Mouse (Mus musculus) lung, embryonic 15.5 days (tissue): ENCODE data around the gene Cfap43. TPM values are rescaled to one million over a fixed set of nuclear protein-coding genes. Genes with fewer than 3 reads are reported as not detected.
A peak's percentile ranks its signal among the peaks of the same experiment; 100 is the strongest.

Experiments
- ATAC-seq: fragments of 200-750 bp; cut with Nextera tagmentation; 2 replicates; pipeline ENCODE4 v1.8.0; 2017; ENCODE audit warnings: moderate number of reproducible peaks, borderline replicate concordance; ENCODE audit not compliant: low FRiP score, low TSS enrichment; ENCODE audit errors: extremely low read depth
- H3K27ac ChIP-seq: fragments of 300-500 bp; sonication (generic); 2 replicates; pipeline ENCODE4 v1.5.1; 2015; ENCODE audit warnings: moderate library complexity, mild to moderate bottlenecking, inconsistent platforms
- H3K27me3 ChIP-seq: fragments of 300-500 bp; sonication (generic); 2 replicates; pipeline ENCODE4 v1.6.1; 2015; ENCODE audit warnings: inconsistent platforms
- H3K36me3 ChIP-seq: fragments of 300-500 bp; sonication (generic); 2 replicates; pipeline ENCODE4 v1.6.1; 2015; ENCODE audit warnings: inconsistent platforms
- H3K4me1 ChIP-seq: fragments of 300-500 bp; sonication (generic); 2 replicates; pipeline ENCODE4 v1.6.1; 2015; ENCODE audit warnings: inconsistent platforms
- H3K4me2 ChIP-seq: fragments of 300-500 bp; sonication (generic); 2 replicates; pipeline ENCODE4 v1.6.1; 2015; ENCODE audit warnings: inconsistent platforms, mild to moderate bottlenecking, moderate library complexity
- H3K4me3 ChIP-seq: fragments of 300-500 bp; sonication (generic); 2 replicates; pipeline ENCODE4 v1.5.1; 2015; ENCODE audit warnings: mild to moderate bottlenecking, inconsistent platforms
- H3K9ac ChIP-seq: fragments of 300-500 bp; sonication (generic); 2 replicates; pipeline ENCODE4 v1.6.1; 2015; ENCODE audit warnings: inconsistent platforms
- H3K9me3 ChIP-seq: fragments of 300-500 bp; sonication (generic); 2 replicates; pipeline ENCODE4 v1.6.1; 2016; ENCODE audit warnings: inconsistent platforms
- WGBS: fragments of 180-500 bp; shearing (Covaris S2); methylation state at CpG from one replicate; pipeline ENCODE4 v1.1.7; 2015; 5-methylcytosine and 5-hydroxymethylcytosine counted together
- polyA plus RNA-seq: library from polyadenylated mRNA; unstranded; fragments of >200 nt; fragmentation: Nextera tagmentation; extraction: Ambion mirVana; gene quantifications from 2 replicates; pipeline ENCODE4 v1.2.1, GENCODE M21; 2015

The Cfap43 gene
- polyA plus RNA-seq, 1 experiment from 2014 or later, result 0.86 TPM

- H3K9ac ChIP-seq, result no peak overlapping the region
- peaks cover 36% of the 10 kb centered on the region for H3K36me3 ChIP-seq
- no peaks in the 10 kb centered on the region for H3K27me3 ChIP-seq
- no peak overlapping the region for H3K27ac ChIP-seq
- ATAC-seq, result no peak
- peaks cover 27% of the 10 kb centered on the region for H3K4me1 ChIP-seq
- WGBS, result 84% methylated on average over 8 of the region's 8 CpGs
- no peaks in the 10 kb centered on the region for H3K9me3 ChIP-seq
- H3K4me2 ChIP-seq, result no peak overlapping the region
- no peak overlapping the region for H3K4me3 ChIP-seq
Observed at GRCm38 (mm10) chr19:47898472-47899079, 20.5 kb downstream of the Cfap43 start.

DNA sequence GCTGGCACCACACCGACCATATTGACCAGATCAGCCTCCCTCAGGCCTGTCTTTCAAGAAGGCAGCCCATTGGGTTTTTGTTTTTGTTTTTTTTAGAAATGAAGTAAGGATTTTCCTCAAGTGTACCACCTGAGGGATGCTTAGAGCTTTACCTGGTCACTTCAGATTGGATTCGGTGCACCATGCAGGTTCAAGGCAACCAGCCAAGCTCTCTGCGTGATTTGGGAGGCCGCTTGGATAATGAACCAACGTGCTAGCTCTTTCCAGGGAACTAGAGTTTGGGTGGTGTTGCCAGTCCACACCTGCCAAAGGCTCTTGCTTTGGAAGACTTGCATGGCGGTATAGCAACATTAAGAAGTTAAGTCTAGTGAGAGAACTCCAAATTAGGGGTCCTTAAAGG, 26.0 kb downstream of the Cfap43 start:
- Histone ChIP-seq H3K36me3 (peaks cover 36% of the 10 kb centered on the region), H3K27me3 (no peaks in the 10 kb centered on the region), H3K9ac (no peak overlapping the region), H3K27ac (no peak overlapping the region), H3K4me1 (peaks cover 31% of the 10 kb centered on the region), H3K4me3 (no peak overlapping the region), H3K4me2 (no peak overlapping the region), H3K9me3 (no peaks in the 10 kb centered on the region)
- ATAC-seq, result no peak
- 94% methylated on average over 6 of the region's 6 CpGs for WGBS

DNA sequence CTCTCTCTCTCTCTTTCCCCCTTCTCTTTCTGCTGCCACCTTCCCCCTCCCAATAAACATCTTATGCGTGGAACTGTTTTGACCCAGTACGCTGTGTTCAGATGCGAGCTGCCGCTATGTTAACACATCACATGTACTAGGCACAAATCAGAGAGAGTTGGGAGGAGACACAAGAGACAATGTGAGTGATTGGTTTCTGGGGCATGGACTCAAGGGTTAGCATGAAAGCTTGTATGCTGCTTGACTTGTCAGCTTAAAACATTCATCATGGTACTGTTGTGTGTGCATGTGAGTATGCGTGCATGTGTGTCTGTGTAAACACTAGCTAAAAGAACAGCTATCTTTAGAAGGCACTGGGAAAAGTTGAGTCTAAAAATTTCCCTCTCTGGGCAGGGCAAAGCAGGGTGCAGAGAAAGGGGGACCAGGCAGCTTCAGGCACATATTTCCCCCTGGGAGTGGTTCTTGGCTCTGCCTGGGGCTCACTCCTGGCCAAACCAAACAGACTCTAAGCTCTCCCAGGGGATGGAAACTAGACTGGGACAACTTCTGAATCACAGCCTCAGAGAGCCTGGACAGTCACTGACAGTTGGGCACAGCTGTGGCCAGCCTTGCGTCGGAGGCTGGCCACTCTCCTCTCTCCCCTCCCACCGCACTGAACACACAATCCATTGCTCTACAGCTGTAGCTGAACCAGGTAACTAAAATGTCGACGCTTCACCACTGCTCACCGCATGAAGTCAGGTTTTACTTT, 27.4 kb downstream of the Cfap43 start:
- 44% methylated on average over 11 of the region's 11 CpGs for WGBS
- H3K9me3 ChIP-seq, result no peaks in the 10 kb centered on the region
- H3K4me3 ChIP-seq, result no peak overlapping the region
- peak overlapping the region; percentile 84 for H3K27ac ChIP-seq
- H3K36me3 ChIP-seq, result peaks cover 24% of the 10 kb centered on the region
- ATAC-seq, result peak; percentile 78; the same call in 1 of the 2 replicates
- H3K4me2 ChIP-seq, result no peak overlapping the region; the same call in 1 of the 2 replicates
- no peaks in the 10 kb centered on the region for H3K27me3 ChIP-seq
- no peak overlapping the region for H3K9ac ChIP-seq
- H3K4me1 ChIP-seq, result peaks cover 36% of the 10 kb centered on the region

- no peak for ATAC-seq
- Histone ChIP-seq H3K9me3 (no peaks in the 10 kb centered on the region), H3K27me3 (no peaks in the 10 kb centered on the region), H3K36me3 (peaks cover 13% of the 10 kb centered on the region), H3K9ac (peak overlapping the region; percentile 10; the same call in 1 of the 2 replicates), H3K4me1 (peaks cover 47% of the 10 kb centered on the region), H3K4me3 (0 out of 2 replicates have a peak overlapping the region, but pooled peaks have one; percentile 11), H3K4me2 (peak overlapping the region; percentile 33), H3K27ac (peak overlapping the region; percentile 84)
- 32% methylated on average over 10 of the region's 10 CpGs for WGBS
Observed at GRCm38 (mm10) chr19:47890489-47891130, 28.5 kb downstream of the Cfap43 start.

DNA sequence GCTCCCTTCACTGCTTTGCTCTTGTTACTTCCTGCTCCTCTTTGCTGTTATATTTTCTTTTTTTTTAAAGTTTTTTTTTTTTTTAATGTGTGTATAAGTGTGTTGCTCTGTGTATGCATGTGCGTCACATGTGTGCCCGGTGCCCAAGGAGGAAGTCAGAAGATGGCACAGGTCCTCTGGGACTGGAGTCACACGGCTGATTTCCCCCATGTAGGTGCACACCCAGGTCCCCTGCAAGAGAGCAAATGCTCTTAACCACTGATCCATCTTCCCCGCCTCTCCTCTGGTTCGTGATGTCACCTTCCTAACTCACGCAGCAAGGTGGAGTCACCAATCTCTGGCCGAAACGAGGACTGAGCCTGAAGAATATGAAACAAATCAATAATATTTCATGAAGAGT, 31.1 kb downstream of the Cfap43 start:
- ATAC-seq, result no peak
- Histone ChIP-seq H3K36me3 (no peaks in the 10 kb centered on the region), H3K4me3 (no peak overlapping the region), H3K27ac (no peak overlapping the region), H3K9me3 (no peaks in the 10 kb centered on the region), H3K27me3 (no peaks in the 10 kb centered on the region), H3K4me2 (no peak overlapping the region), H3K9ac (no peak overlapping the region), H3K4me1 (peaks cover 65% of the 10 kb centered on the region)
- 89% methylated on average over 8 of the region's 8 CpGs for WGBS

GRCm38 (mm10) chr19:47887417-47887816, 31.7 kb downstream of the Cfap43 start:
- WGBS, result 76% methylated on average over 10 of the region's 10 CpGs
- Histone ChIP-seq H3K4me2 (no peak overlapping the region), H3K27me3 (no peaks in the 10 kb centered on the region), H3K4me3 (no peak overlapping the region), H3K9ac (no peak overlapping the region), H3K9me3 (no peaks in the 10 kb centered on the region), H3K36me3 (no peaks in the 10 kb centered on the region), H3K4me1 (peaks cover 65% of the 10 kb centered on the region), H3K27ac (no peak overlapping the region)
- ATAC-seq, result no peak

DNA sequence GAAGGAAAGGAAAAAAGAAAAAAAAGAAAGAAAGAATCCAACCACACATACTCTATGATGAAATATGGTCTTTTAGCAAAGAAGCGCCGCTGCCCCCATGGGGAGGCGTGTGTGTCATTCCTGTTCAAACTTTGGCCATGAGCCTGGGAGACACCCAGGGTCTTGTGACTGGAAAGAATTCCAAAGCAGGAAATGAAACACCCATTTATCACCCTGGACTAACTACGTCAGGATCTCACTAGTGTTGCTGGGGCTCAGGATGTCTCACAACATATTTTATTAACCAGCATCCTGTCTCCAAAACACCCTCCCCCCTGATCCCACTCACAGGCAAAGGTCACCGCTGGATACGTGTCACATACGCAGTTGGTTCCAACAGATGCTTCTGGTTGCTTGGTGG, 32.5 kb downstream of the Cfap43 start:
- peak; percentile 53 for ATAC-seq

DNA sequence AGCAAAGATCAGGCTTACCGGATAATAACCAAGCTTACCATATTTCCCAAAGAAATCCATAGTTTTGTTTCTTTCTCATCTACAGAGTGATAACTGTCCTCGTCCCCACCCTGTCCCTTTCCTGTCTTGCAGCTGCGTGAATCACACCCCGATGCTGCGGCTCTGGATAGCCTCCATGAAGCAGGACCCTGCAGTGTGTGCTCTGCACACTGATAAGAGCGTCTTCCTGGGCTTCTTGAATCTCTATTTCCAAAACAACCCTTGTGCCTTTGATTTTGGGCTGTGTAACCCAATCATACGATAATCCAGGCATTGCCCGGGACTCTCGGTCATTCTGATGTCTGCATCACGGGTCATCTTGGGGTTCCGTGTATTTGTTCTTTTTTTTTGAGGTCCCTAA, 33.2 kb downstream of the Cfap43 start:
- ATAC-seq, result no peak
- Histone ChIP-seq H3K9me3 (no peaks in the 10 kb centered on the region), H3K4me2 (no peak overlapping the region), H3K4me3 (no peak overlapping the region), H3K9ac (no peak overlapping the region), H3K4me1 (peaks cover 50% of the 10 kb centered on the region), H3K36me3 (no peaks in the 10 kb centered on the region), H3K27me3 (no peaks in the 10 kb centered on the region), H3K27ac (no peak overlapping the region)
- 60% methylated on average over 11 of the region's 11 CpGs for WGBS

More for the DNA sequence above, 32.5 kb downstream of the Cfap43 start:
- no peak overlapping the region for H3K27ac ChIP-seq
- H3K4me3 ChIP-seq, result no peak overlapping the region
- H3K4me1 ChIP-seq, result peaks cover 57% of the 10 kb centered on the region
- WGBS, result 26% methylated on average over 7 of the region's 7 CpGs
- no peak overlapping the region for H3K9ac ChIP-seq
- H3K27me3 ChIP-seq, result no peaks in the 10 kb centered on the region
- H3K4me2 ChIP-seq, result no peak overlapping the region
- H3K9me3 ChIP-seq, result no peaks in the 10 kb centered on the region
- H3K36me3 ChIP-seq, result no peaks in the 10 kb centered on the region

DNA sequence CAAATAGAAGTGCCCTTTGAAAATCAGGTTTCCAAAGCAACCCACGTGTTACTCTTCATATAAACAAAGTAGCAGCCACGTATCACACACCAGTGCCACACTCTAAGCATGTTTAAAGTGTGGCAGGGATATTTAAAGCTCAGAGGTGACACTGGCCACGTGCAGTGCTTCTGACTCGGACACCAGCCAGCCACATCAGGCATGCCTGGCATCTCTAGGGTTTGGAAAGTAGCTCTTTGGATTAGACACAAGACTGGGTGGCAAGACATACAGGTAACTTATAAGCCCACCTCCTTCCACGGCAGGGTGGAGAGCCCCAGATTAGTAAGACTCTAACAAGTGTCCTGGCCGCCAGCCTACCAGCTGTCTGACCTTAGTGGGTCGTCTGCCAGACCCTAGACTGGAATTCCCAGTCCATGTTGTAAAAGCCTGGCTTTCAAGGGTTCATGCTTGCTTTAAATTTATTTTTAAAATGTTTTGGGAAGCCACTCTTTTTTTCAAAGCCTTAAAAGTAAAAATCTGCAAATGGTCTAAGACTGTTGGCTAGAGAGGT, 33.8 kb downstream of the Cfap43 start:
- Histone ChIP-seq H3K4me2 (no peak overlapping the region), H3K4me1 (peaks cover 44% of the 10 kb centered on the region), H3K9me3 (no peaks in the 10 kb centered on the region), H3K27me3 (no peaks in the 10 kb centered on the region), H3K9ac (no peak overlapping the region), H3K27ac (no peak overlapping the region), H3K4me3 (no peak overlapping the region), H3K36me3 (no peaks in the 10 kb centered on the region)
- WGBS, result 42% methylated on average over 7 of the region's 7 CpGs
- ATAC-seq, result no peak

GRCm38 (mm10) chr19:47884296-47885085, 34.6 kb downstream of the Cfap43 start:
- H3K4me2 ChIP-seq, result no peak overlapping the region
- H3K4me3 ChIP-seq, result no peak overlapping the region
- no peaks in the 10 kb centered on the region for H3K9me3 ChIP-seq
- no peak overlapping the region for H3K9ac ChIP-seq
- WGBS, result 65% methylated on average over 13 of the region's 13 CpGs
- no peak overlapping the region for H3K27ac ChIP-seq
- peaks cover 38% of the 10 kb centered on the region for H3K4me1 ChIP-seq
- H3K27me3 ChIP-seq, result no peaks in the 10 kb centered on the region
- no peak for ATAC-seq
- H3K36me3 ChIP-seq, result no peaks in the 10 kb centered on the region

- 47% methylated on average over 9 of the region's 9 CpGs for whole genome bisulfite sequencing
- peaks cover 38% of the 10 kb centered on the region for H3K4me1 ChIP-seq
- no peak overlapping the region for H3K9ac ChIP-seq
- no peak overlapping the region for H3K4me2 ChIP-seq
- H3K27me3 ChIP-seq, result no peaks in the 10 kb centered on the region
- H3K36me3 ChIP-seq, result no peaks in the 10 kb centered on the region
- ATAC-seq, result no peak
- no peaks in the 10 kb centered on the region for H3K9me3 ChIP-seq
- no peak overlapping the region for H3K4me3 ChIP-seq
- no peak overlapping the region for H3K27ac ChIP-seq
Observed at GRCm38 (mm10) chr19:47882882-47883254, 36.2 kb downstream of the Cfap43 start.
